Mouse (Mus musculus) liver, adult 2 months (tissue): Measurements from ENCODE around the gene Fgfbp3. TPM values are rescaled to one million over a fixed set of nuclear protein-coding genes. Genes with fewer than 3 reads are reported as not detected.
A peak's percentile ranks its signal among the peaks of the same experiment; 100 is the strongest.

Experiments
- DNase-seq: peaks from one replicate; pipeline ENCODE4 v3.0.0-alpha.2; 2011; ENCODE audit warnings: low read depth, low spot score; ENCODE audit errors: extremely low read depth
- H3K27ac ChIP-seq: fragments of 200-500 bp; replicated peaks from 2 replicates; pipeline ENCODE4 v1.5.1; 2012; ENCODE audit warnings: low read depth, mild to moderate bottlenecking, control low read depth, inconsistent platforms, low read length; ENCODE audit not compliant: insufficient read depth
- H3K27me3 ChIP-seq: fragments of 200-500 bp; 2 replicates; pipeline ENCODE4 v1.6.1; 2012; ENCODE audit warnings: mild to moderate bottlenecking, moderate library complexity, low read length, inconsistent platforms; ENCODE audit not compliant: control insufficient read depth, insufficient read depth
- H3K36me3 ChIP-seq: fragments of 200-500 bp; 2 replicates; pipeline ENCODE4 v1.6.1; 2012; ENCODE audit warnings: low read length, inconsistent platforms; ENCODE audit not compliant: control insufficient read depth, insufficient read depth
- H3K4me1 ChIP-seq: fragments of 200-500 bp; 2 replicates; pipeline ENCODE4 v1.6.1; 2011; ENCODE audit warnings: low read length; ENCODE audit not compliant: control insufficient read depth, insufficient read depth
- H3K4me3 ChIP-seq: fragments of 200-500 bp; 2 replicates; pipeline ENCODE4 v1.5.1; 2011; ENCODE audit warnings: low read depth, mild to moderate bottlenecking, control low read depth, low read length, moderate library complexity; ENCODE audit not compliant: insufficient read depth
- H3K79me2 ChIP-seq: fragments of 200-500 bp; 2 replicates; pipeline ENCODE4 v1.6.1; 2012; ENCODE audit warnings: inconsistent platforms, mild to moderate bottlenecking, low read length, moderate library complexity; ENCODE audit not compliant: control insufficient read depth, insufficient read depth
- H3K9ac ChIP-seq: fragments of 200-500 bp; 2 replicates; pipeline ENCODE4 v1.6.1; 2012; ENCODE audit warnings: low read depth, mild to moderate bottlenecking, control low read depth, inconsistent platforms, low read length
- CTCF ChIP-seq: fragments of 200-500 bp; IDR thresholded peaks from 2 replicates; pipeline ENCODE4 v1.5.1; 2011; ENCODE audit warnings: low read depth, low read length, control low read depth
- POLR2A ChIP-seq: fragments of 200-500 bp; IDR thresholded peaks from 2 replicates; pipeline ENCODE4 v1.6.1; 2011; ENCODE audit warnings: low read length, control low read depth; ENCODE audit not compliant: insufficient read depth; ENCODE audit errors: extremely low read depth
- WGBS: fragments of 180-500 bp; shearing (Covaris S2); methylation state at CpG from one replicate; pipeline ENCODE4 v1.1.7; 2018; 5-methylcytosine and 5-hydroxymethylcytosine counted together
- polyA plus RNA-seq: library from polyadenylated mRNA; depleted of rRNA; stranded (reverse); fragments of >200 nt; gene quantifications from 2 replicates; pipeline ENCODE4 v1.2.3, GENCODE M21; 2012
- total RNA-seq: library from RNA; depleted of rRNA; stranded (reverse); fragments of >200 nt; gene quantifications from 2 replicates; pipeline ENCODE4 v1.2.3, GENCODE M21; 2014

The Fgfbp3 gene
- total and polyA plus RNA-seq, 2 experiments = 0.09 to 0.56 TPM

GRCm38 (mm10) chr19:36938008-36938407, 18.6 kb upstream of the Fgfbp3 start:
- Histone ChIP-seq H3K4me3 (no peak overlapping the region), H3K27ac (no peak overlapping the region), H3K4me1 (no peaks in the 10 kb centered on the region), H3K27me3 (no peaks in the 10 kb centered on the region), H3K79me2 (peaks cover 27% of the 10 kb centered on the region; the same call in 1 of the 2 replicates), H3K36me3 (no peaks in the 10 kb centered on the region), H3K9ac (no peak overlapping the region)
- no peak for TF ChIP-seq CTCF
- TF ChIP-seq POLR2A = no peak
- DNase-seq = no peak

GRCm38 (mm10) chr19:36936285-36936684, 16.9 kb upstream of the Fgfbp3 start:
- TF ChIP-seq CTCF (no peak), POLR2A (no peak)
- H3K27me3 ChIP-seq = no peaks in the 10 kb centered on the region
- no peaks in the 10 kb centered on the region for H3K4me1 ChIP-seq

GRCm38 (mm10) chr19:36932613-36933012, 13.2 kb upstream of the Fgfbp3 start:
- Histone ChIP-seq H3K27me3 (no peaks in the 10 kb centered on the region), H3K36me3 (no peaks in the 10 kb centered on the region; the same call in 1 of the 2 replicates), H3K9ac (no peak overlapping the region), H3K4me1 (no peaks in the 10 kb centered on the region), H3K27ac (no peak overlapping the region), H3K79me2 (peaks cover 28% of the 10 kb centered on the region; the same call in 1 of the 2 replicates), H3K4me3 (no peak overlapping the region)
- TF ChIP-seq CTCF (no peak), POLR2A (no peak)
- 74% methylated on average over 2 of the region's 2 CpGs for WGBS
- peak; percentile 50 for DNase-seq

More at GRCm38 (mm10) chr19:36936285-36936684, 16.9 kb upstream of the Fgfbp3 start:
- H3K36me3 ChIP-seq = no peaks in the 10 kb centered on the region
- no peak for DNase-seq
- H3K79me2 ChIP-seq = peaks cover 25% of the 10 kb centered on the region; the same call in 1 of the 2 replicates
- H3K27ac ChIP-seq = no peak overlapping the region
- 90% methylated on average over 4 of the region's 4 CpGs for WGBS
- no peak overlapping the region for H3K9ac ChIP-seq
- H3K4me3 ChIP-seq = no peak overlapping the region

- H3K4me3 ChIP-seq = no peak overlapping the region
- no peak overlapping the region for H3K27ac ChIP-seq
- peaks cover 28% of the 10 kb centered on the region; the same call in 1 of the 2 replicates for H3K79me2 ChIP-seq
- H3K9ac ChIP-seq = no peak overlapping the region
- DNase-seq = no peak
- TF ChIP-seq CTCF = no peak
- no peak for TF ChIP-seq POLR2A
- H3K27me3 ChIP-seq = no peaks in the 10 kb centered on the region
- peaks cover 1% of the 10 kb centered on the region; the same call in 1 of the 2 replicates for H3K4me1 ChIP-seq
- H3K36me3 ChIP-seq = no peaks in the 10 kb centered on the region; the same call in 1 of the 2 replicates
Measured at GRCm38 (mm10) chr19:36932097-36932496, 12.7 kb upstream of the Fgfbp3 start.

- Histone ChIP-seq H3K9ac (no peak overlapping the region), H3K27me3 (no peaks in the 10 kb centered on the region), H3K4me1 (peaks cover 5% of the 10 kb centered on the region; the same call in 1 of the 2 replicates), H3K27ac (no peak overlapping the region), H3K79me2 (peaks cover 17% of the 10 kb centered on the region; the same call in 1 of the 2 replicates), H3K4me3 (no peak overlapping the region), H3K36me3 (no peaks in the 10 kb centered on the region; the same call in 1 of the 2 replicates)
- TF ChIP-seq POLR2A (no peak), CTCF (no peak)
- DNase-seq = no peak
Measured at GRCm38 (mm10) chr19:36929816-36930215, 10.4 kb upstream of the Fgfbp3 start.

GRCm38 (mm10) chr19:36927800-36928361, 8.5 kb upstream of the Fgfbp3 start:
- no peak overlapping the region for H3K27ac ChIP-seq
- 70% methylated on average over 6 of the region's 6 CpGs for WGBS
- H3K27me3 ChIP-seq = no peaks in the 10 kb centered on the region
- H3K36me3 ChIP-seq = no peaks in the 10 kb centered on the region; the same call in 1 of the 2 replicates
- H3K4me3 ChIP-seq = no peak overlapping the region
- TF ChIP-seq POLR2A (no peak), CTCF (no peak)
- peaks cover 13% of the 10 kb centered on the region; the same call in 1 of the 2 replicates for H3K79me2 ChIP-seq
- H3K4me1 ChIP-seq = peaks cover 5% of the 10 kb centered on the region; the same call in 1 of the 2 replicates
- no peak overlapping the region for H3K9ac ChIP-seq
- no peak for DNase-seq
